Mouse (Mus musculus) thymus, adult 2 months (tissue): ENCODE results near the gene Csrnp1. TPM values are rescaled to one million over a fixed set of nuclear protein-coding genes. Genes with fewer than 3 reads are reported as not detected.

ENCODE experiments used
- DNase-seq: peaks from one replicate; pipeline ENCODE4 v3.0.0; 2021
- H3K27ac ChIP-seq: fragments of 200-500 bp; 2 replicates; pipeline ENCODE4 v1.5.1; 2012; ENCODE audit warnings: low read length, control low read depth; ENCODE audit not compliant: control insufficient read depth, insufficient read depth
- H3K27me3 ChIP-seq: fragments of 200-500 bp; 2 replicates; pipeline ENCODE4 v1.6.1; 2012; ENCODE audit warnings: mild to moderate bottlenecking, low read length, moderate library complexity, mixed read lengths; ENCODE audit not compliant: control insufficient read depth, insufficient read depth
- H3K36me3 ChIP-seq: fragments of 200-500 bp; 2 replicates; pipeline ENCODE4 v1.6.1; 2012; ENCODE audit warnings: mild to moderate bottlenecking, low read length, moderate library complexity; ENCODE audit not compliant: control insufficient read depth, insufficient read depth
- H3K4me1 ChIP-seq: fragments of 200-500 bp; replicated peaks from 2 replicates; pipeline ENCODE4 v1.6.1; 2012; ENCODE audit warnings: low read length; ENCODE audit not compliant: control insufficient read depth, insufficient read depth
- H3K4me3 ChIP-seq: fragments of 200-500 bp; 2 replicates; pipeline ENCODE4 v1.5.1; 2012; ENCODE audit warnings: mild to moderate bottlenecking, low read length, control low read depth, moderate library complexity; ENCODE audit not compliant: control insufficient read depth, insufficient read depth
- CTCF ChIP-seq: fragments of 200-500 bp; IDR thresholded peaks from 2 replicates; pipeline ENCODE4 v1.5.1; 2012; ENCODE audit warnings: mild to moderate bottlenecking, control low read depth, low read length, moderate library complexity, borderline replicate concordance; ENCODE audit not compliant: control insufficient read depth, poor library complexity, insufficient read depth; ENCODE audit errors: extremely low read depth
- POLR2A ChIP-seq: fragments of 200-500 bp; IDR thresholded peaks from 2 replicates; pipeline ENCODE4 v1.6.1; 2012; ENCODE audit warnings: mild to moderate bottlenecking, low read length, control low read depth, moderate library complexity; ENCODE audit not compliant: control insufficient read depth, poor library complexity, insufficient read depth; ENCODE audit errors: extremely low read depth
- WGBS: fragments of 180-500 bp; shearing (Covaris S2); methylation state at CpG from one replicate; pipeline ENCODE4 v1.1.7; 2018; 5-methylcytosine and 5-hydroxymethylcytosine counted together
- polyA plus RNA-seq: library from polyadenylated mRNA; depleted of rRNA; stranded (reverse); fragments of >200 nt; gene quantifications from 2 replicates; pipeline ENCODE4 v1.2.3, GENCODE M21; 2012

Gene Csrnp1
- polyA plus RNA-seq, 1 experiment: 283 TPM

- DNase-seq: no peak
- Histone ChIP-seq H3K27me3 (no peaks in the 10 kb centered on the region), H3K27ac (no peak overlapping the region), H3K36me3 (no peaks in the 10 kb centered on the region), H3K4me1 (peaks cover 19% of the 10 kb centered on the region), H3K4me3 (no peak overlapping the region)
- TF ChIP-seq POLR2A: no peak
- TF ChIP-seq CTCF: no peak
- WGBS: 96% methylated on average over 5 of the region's 5 CpGs
These were observed 43.1 kb downstream of the Csrnp1 start for GRCm38 (mm10) chr9:119941407-119941806.

GRCm38 (mm10) chr9:119939646-119940045 is 44.8 kb downstream of the Csrnp1 start:
- Histone ChIP-seq H3K4me1 (peaks cover 21% of the 10 kb centered on the region), H3K4me3 (no peak overlapping the region), H3K27ac (no peak overlapping the region), H3K27me3 (no peaks in the 10 kb centered on the region), H3K36me3 (no peaks in the 10 kb centered on the region)
- 93% methylated on average over 10 of the region's 10 CpGs for WGBS
- TF ChIP-seq CTCF: no peak
- no peak for TF ChIP-seq POLR2A
- no peak for DNase-seq

- peak; percentile 12 for DNase-seq
These were observed 46.0 kb downstream of the Csrnp1 start for GRCm38 (mm10) chr9:119938496-119938895.

GRCm38 (mm10) chr9:119937005-119937773 is 47.3 kb downstream of the Csrnp1 start, which contains the start of the genes Gorasp1 and Ttc21a:
Gorasp1 (minus strand) TSS chr9:119937565.
Ttc21a (plus strand) TSS chr9:119937606.
- Histone ChIP-seq H3K27ac (no peak within 1 kb of the TSS), H3K27me3 (no peaks in the 10 kb centered on the region), H3K4me1 (peaks cover 21% of the 10 kb centered on the region), H3K36me3 (no peaks in the 10 kb centered on the region), H3K4me3 (peak within 1 kb of the TSS; percentile 75)
- peak; percentile 94 for DNase-seq
- 1% methylated on average over 40 of the region's 40 CpGs for WGBS
- TF ChIP-seq CTCF (no peak; the same call in 1 of the 2 replicates), POLR2A (peak; percentile 59; the same call in 1 of the 2 replicates)

More at GRCm38 (mm10) chr9:119938496-119938895, 46.0 kb downstream of the Csrnp1 start:
- no peak overlapping the region for H3K27ac ChIP-seq
- H3K36me3 ChIP-seq: no peaks in the 10 kb centered on the region
- H3K4me3 ChIP-seq: no peak overlapping the region
- no peak for TF ChIP-seq POLR2A
- no peak for TF ChIP-seq CTCF
- no peaks in the 10 kb centered on the region for H3K27me3 ChIP-seq
- peaks cover 21% of the 10 kb centered on the region for H3K4me1 ChIP-seq
- 21% methylated on average over 4 of the region's 4 CpGs for WGBS

- no peak overlapping the region for H3K27ac ChIP-seq
- H3K4me3 ChIP-seq: no peak overlapping the region
- H3K27me3 ChIP-seq: no peaks in the 10 kb centered on the region
- DNase-seq: no peak
- H3K4me1 ChIP-seq: peaks cover 18% of the 10 kb centered on the region
- TF ChIP-seq CTCF (no peak), POLR2A (no peak)
- H3K36me3 ChIP-seq: no peaks in the 10 kb centered on the region
- 94% methylated on average over 6 of the region's 6 CpGs for WGBS
These were observed 50.8 kb downstream of the Csrnp1 start for GRCm38 (mm10) chr9:119933675-119934074.

DNA sequence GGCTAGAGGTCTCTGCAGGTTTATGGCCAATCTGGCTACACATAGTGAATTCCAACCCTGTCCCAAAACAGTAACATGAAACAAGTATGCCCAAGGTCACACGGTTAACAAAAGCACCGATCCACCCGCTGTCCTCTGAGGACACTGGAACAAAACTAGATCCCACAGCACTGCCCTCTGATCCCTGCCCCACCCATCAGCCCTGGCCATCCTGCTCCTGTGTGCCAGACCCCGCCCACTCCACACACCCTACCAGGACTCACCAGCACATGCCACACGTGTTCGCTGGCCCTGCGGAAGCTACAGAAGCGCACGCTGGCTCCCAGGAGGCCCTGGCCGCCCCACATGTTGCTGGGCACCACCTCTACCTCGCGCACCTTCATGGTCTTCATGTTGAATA is 52.1 kb downstream of the Csrnp1 start:
- Histone ChIP-seq H3K27ac (no peak overlapping the region), H3K27me3 (no peaks in the 10 kb centered on the region), H3K4me1 (peaks cover 6% of the 10 kb centered on the region), H3K36me3 (peaks cover 5% of the 10 kb centered on the region; the same call in 1 of the 2 replicates), H3K4me3 (no peak overlapping the region)
- TF ChIP-seq CTCF (no peak), POLR2A (no peak)
- WGBS: 97% methylated on average over 12 of the region's 12 CpGs
- no peak for DNase-seq
